Mouse (Mus musculus): Measurements from ENCODE around the gene Mpig6b.

Mpig6b gene

DNA sequence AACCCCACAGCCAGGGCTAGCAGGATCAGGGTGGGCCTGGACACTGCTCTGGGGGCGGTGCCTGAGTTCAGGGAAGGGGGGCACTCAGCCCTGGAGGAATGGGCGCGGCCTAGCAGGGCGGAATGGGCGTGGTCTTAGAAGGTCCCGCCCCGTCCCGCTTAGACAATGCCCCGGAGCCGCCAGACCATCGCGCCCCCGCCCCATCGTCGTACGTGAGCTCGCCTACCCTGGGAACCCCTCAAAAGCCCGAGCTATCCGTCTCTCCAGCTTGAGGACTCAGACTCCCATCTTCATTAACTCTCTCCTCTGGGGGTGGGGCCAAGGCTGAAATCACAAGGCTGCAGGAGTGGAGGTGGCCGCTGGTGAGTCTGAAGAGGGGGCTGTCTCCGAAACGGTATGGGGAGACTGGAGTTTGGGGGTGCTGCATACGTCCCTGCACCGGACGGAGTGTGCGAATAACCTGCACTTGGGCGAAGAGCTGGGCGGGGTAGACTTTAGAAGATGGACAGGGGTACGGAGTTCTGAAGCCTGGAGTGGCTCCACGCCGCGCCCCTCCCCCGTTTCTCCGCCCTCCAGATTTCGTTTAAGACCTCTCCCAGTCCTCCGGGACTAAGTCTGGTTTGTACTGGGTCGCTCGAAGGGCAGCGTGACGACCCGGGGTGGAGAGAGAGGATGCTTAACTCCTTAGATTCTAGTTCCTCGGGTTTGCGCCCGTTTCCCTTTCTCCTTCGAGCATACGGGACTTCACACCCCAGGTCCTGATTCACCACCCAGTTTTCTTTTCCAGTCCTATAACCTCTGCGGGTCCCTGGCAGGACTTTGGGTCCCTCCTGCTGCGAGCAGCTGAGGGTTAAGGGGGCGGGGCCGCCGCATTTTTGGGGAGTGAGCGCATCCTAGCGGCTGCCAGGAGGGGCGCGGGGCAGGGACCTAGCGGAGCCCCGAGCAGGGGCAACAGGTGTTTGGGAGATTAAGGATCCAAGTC, 6.8 kb downstream of the Mpig6b start, which contains the start of gene Ddah2:
Gene Ddah2 (plus strand): TSS at position 125 of the 982 bp plus-strand sequence.
- peak; percentile 89 for DNase-seq

DNA sequence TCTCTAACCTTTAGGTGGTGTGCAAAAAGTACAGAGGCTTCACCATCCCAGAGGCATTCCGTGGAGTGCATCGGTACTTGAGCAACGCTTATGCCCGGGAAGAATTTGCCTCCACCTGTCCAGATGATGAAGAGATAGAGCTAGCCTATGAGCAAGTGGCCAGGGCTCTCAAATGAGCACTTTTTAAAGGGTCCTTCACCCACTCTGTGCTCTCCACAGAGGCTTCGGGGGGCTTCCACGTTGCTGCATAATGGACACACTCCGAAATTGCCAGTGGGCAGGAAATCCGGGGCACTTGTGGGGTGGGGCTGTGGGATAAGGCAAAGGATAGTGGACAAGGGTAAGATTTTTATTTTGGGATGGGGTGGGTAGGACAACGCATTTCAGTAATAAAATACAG, 7.7 kb downstream of the Mpig6b start:
- no peak for DNase-seq

DNA sequence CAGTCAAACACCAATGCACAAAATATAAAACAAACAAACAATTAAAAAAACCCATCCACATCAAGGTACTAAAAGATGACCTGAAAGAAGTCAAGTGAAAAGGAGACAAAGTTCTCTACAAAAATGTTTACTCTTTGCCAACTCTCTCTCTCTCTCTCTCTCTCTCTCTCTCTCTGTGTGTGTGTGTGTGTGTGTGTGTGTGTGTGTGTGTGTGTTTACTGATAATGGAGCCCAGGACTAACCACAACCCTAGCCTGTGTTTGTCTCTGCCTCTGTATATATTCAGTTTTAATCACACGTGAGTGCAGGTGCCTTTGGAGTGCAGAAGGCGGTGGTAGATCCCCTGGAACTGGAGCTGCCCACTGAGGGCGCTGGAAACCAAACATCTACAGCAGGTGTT, 8.9 kb downstream of the Mpig6b start:
- DNase-seq = no peak

DNA sequence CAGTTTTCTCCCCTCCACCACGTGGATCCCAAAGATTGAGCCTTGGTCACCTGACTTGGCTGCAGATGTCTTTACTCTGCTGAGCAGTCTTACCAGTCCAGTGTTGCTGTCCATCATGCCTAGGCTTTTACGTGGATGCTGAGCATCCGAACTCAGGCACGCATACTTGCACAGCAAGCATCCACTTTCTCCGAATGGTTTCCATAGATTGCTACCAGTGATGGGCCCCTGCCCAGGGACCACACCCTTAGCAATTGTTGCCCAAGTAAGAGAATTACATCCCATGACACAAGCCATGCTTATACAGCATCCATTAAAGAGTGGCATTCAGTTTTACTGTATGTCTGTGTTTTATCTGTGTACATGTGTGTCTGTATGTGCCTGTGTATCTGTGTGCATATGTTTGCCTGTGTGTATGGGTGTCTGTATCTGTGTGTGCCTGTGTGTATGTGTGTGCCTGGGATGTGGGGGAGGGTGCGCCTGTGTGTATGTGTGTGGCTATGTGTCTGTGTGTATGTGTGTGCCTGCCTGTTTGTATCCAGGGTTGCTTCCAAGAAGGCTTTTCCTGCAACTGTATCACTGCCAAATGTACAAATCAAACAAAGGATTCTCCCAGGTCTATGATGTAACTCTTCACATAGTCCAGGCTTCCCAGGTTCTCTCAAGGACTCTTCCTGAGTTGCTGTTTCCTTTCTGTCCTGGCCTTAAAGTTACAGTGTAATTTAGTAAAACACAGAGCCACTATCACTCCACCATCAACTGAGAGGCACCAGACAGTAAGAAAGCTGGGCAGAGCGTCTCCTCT, 10.1 kb downstream of the Mpig6b start:
- no peak for DNase-seq

DNA sequence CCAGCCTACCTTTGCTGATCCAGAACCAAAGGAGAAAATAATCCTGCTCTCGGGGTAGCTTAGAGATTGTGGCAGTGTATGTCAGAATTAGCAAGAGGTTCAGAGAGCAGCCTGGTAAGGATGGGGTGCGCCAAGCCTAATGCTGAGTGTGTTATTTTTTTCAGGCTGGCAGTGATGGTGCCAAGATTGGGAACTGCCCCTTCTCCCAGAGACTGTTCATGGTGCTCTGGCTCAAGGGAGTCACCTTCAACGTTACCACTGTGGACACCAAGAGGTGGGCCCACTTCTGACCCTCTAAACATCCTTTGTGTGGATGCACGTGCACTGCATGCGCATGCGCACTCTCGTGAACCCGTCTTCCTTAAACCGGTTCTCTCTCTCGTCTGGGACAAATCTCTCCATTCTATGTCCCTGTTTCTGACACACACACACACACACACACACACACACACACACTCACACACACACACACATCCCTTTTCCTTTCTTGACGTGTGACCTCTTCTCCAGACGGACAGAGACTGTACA, 13.6 kb downstream of the Mpig6b start:
- DNase-seq = no peak

DNA sequence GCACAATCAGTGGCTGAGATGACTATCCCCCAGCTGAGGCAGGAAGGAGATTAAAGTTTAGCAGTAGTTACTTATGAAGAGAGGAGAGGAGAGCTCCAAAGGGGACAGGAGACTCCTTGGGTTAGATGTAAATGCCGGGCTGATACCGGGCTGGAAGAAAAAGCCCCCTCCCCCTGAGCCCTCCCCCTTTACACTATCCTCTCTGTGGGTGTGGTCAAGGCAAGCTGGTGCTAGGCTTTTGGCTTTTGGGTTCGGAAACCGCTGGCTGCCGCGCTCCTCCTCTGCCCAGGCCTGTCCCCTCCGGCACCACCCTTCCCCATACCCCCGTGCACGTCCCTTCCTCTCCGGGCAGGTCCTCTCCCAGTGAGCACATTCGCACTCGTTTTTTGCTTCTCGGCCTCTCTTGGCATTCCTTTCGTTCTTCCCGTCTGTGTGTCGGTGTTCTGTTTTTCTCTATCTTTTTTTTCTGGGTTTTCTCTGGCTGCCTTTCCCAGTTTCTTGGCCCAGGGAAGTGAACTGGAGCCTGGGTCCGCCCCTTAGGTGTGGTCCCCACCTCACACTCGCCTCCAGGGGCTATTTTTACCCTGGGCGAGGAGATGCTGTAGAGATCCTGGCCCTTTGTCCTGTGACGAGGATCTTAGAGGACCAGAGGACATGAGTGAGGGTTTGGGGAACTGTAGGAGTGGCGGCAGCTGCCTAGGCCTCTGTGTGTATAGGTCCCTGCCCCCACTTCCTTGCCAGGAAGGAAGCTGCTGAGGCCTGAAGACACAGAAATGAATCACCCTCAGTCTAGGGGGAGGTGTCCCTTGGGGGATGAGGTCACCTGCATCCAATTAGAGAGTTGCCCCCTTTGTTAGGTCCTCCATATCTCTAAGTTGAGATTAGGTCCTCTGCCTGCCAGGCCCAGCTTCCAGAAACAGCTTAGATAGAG, 14.6 kb downstream of the Mpig6b start:
- DNase-seq = peak; percentile 77

DNA sequence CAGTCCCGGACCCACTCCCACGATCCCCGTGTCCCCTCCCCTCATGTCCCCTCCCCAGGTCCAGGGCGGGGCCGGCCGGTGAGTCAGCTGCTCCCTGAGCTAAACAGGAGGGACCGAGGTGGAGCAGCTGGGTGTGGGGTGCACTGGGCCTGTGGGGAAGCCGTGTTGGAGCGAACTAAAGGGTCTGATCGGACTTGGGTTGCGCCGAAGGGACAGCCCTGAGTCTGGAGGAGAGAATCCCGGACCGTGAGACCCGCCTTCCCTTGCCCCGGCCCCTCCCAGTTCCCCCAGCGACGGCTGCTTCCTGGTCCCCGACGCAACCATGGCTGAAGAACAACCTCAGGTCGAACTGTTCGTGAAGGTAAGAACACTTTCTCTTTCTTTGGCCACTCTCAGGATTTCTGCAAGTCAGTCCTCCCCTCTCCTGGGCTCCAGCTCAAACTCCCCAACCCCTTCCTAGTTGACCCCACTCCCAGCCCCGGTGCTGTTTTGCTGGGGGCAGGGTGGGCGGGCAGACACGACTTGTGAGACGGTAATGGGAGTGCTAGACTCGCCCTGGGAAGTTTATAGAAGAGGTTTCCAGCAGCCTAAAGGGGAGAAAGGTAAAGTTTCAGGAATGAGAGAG, 15.7 kb downstream of the Mpig6b start:
- DNase-seq = peak; percentile 88

DNA sequence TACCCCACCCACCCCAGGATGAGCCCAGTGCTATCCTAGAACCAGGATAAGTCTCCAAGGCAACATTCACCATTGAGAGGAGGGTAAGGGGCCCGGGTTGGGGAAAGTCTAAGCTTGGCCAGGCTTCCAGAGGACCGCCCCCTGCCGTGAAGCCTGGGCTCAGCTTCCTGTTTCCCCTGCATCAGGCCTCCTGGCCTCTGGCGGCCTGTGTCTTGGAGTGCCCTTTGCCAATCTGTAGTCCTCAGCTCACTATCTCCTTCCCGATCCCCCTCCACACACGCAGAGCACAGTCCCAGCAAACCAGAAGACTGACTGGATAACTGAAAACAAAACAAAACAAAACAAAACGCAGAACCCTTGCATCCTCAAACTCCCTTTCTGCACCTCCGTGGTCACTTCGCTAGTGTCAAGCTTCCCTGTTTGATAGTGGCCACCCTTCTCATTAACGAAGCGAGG, 16.4 kb downstream of the Mpig6b start, which contains the start of gene Clic1:
Gene Clic1 (plus strand): TSS at position 406 of the 456 bp plus-strand sequence.
- peak; percentile 81 for DNase-seq

DNA sequence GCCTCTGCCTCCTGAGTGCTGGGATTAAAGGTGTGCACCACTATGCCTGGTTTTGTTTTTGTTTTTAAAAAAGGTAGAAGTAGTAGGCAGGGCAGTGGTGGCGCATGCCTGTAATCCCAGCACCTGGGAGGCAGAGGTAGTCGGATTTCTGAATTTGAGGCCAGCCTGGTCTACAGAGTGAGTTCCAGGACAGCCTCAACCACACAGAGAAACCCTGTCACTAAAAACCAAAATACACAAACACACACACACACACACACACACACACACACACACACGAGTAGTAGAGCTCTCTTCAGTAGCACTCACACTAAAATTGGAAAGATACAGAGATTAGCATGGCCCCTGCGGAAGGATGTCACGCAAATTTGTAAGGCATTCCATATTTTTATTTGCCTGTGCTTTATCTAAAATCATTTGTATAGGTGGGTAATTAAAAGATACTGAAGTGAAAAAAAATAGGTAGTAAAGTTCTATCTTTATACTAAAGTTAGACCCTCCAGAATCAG, 17.0 kb downstream of the Mpig6b start:
- no peak for DNase-seq

DNA sequence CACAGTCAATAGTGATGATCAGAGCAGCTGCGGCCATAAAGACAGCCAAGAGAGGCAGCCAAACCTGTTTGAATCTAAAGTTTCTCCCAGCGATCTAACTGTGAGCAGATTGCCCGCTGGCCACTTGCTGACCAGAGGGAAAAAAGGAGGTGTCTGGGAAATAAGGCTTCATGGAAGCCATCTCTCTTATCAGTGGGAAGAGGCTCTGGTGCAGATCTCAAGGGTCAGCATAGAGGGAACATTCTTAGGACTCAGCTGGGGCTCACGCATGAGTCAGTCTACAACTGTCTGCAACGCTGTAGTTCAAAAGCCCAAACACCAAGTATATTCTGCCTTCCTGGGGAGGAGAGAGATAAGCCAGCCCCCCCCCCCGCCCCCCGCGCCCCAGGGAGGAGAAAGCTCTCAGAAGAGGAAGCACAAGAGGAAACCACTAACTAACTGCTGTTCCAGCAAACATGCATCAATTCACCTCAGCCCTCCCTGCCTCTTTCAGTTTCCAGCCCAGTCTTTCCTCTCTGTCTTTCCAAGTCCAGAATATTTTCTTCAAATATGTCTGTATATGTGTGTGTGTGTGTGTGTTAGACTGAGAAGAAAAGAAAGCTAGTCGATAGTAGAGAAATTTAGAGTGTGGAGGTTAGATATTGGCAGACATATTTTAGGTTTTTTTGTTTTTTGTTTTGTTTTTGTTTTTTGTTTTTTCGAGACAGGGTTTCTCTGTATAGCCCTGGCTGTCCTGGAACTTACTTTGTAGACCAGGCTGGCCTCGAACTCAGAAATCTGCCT, 17.6 kb downstream of the Mpig6b start:
- DNase-seq = peak; percentile 80

DNA sequence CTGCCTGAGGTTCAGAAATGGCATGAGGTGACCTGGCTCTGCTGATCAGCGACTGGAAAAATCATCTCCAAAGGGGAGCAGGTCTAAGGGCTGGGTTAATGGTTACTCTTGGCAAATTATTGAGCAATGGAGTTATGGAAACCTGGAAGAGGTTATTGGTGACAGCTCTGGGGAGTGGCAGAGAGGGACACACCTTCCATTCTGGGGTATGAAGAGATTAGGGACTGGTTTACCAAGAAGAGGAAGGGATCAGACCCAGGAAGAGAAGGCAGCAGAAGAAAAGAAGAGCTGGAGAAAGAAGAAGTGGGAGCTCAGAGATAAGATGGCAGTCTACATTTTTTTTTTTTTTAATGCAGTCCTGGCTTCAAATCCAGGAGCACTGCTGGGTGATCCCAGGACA, 18.3 kb downstream of the Mpig6b start:
- peak; percentile 40 for DNase-seq

DNA sequence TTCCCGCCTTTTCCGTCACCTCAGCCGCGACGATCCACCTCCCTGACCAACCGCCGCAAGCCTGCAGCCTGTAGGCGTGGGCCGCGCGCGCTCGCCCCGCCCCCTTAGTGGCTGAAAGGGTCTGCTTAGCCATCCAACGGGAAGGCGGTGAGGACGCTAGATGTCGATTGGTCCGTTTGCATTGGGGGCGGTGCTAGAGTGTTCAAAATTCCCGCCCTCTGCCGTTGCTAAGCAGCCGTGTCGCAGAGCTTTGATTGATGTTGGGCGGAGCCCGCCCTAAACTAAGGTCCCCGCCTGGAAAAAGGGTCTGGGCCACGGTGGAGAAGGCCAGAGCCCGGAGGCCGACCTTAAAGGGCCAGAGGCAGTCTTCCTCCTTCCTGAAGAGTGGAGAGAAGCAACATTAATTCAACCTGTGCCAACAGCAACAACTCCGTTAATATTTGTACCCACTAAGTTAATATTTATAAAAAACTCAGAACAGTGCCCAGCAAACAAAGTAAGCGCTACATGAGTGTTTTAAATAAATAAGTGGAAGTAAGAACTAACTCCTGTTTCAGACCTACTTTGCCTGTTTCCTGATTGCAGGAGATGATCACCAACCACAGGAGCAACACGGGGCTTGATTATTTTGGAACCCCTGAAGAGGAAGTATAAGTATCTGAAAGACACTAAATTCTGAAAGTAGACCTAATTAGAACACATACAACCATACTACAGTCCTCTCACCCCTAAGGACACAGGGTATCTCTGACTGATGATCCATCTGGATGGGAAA, 19.1 kb downstream of the Mpig6b start, which contains the start of gene Msh5:
Gene Msh5 (minus strand): TSS at position 65 of the 775 bp plus-strand sequence.
- DNase-seq = peak; percentile 99

DNA sequence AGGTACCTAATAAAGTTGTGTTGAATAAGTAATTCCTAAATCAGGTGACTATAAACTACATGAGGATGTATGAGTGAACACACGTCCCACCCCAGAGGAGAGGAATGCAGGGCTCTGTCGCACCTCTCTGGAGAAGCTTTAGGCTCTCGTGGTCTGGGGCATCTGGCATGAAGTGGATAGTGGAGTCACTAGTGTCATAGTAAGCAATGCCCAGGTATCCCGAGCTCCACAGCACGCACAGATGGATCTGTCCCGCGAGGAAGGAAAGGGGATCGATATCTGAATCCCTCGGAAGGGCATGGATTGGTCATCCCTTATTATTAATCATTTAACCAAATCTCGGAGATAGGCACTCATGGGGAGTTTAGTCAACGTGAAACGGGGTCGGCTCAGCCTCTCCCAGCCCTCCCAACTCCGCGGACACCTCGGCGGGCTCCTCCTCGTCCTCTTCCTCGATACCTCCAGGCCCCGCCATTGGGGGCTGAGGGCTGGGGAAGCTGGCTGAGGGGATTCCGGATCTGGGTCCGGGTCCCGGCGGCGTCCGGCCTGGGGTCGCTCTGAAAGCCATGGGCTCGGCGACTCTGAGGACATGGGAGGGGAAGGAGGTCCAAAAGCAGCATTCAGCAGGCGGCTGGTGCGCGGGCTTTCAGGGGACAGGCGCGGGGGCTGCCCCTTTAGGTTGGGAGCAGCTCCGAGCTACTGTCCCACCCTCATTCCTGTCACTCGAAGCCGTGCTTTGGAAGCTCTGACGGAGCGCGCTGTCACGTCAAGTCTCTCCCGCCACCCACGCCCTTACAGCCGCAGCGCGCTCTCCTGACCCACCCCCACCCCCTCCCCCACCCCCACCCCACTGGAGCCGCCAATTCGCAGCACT, 19.9 kb downstream of the Mpig6b start:
- DNase-seq = peak; percentile 30

DNA sequence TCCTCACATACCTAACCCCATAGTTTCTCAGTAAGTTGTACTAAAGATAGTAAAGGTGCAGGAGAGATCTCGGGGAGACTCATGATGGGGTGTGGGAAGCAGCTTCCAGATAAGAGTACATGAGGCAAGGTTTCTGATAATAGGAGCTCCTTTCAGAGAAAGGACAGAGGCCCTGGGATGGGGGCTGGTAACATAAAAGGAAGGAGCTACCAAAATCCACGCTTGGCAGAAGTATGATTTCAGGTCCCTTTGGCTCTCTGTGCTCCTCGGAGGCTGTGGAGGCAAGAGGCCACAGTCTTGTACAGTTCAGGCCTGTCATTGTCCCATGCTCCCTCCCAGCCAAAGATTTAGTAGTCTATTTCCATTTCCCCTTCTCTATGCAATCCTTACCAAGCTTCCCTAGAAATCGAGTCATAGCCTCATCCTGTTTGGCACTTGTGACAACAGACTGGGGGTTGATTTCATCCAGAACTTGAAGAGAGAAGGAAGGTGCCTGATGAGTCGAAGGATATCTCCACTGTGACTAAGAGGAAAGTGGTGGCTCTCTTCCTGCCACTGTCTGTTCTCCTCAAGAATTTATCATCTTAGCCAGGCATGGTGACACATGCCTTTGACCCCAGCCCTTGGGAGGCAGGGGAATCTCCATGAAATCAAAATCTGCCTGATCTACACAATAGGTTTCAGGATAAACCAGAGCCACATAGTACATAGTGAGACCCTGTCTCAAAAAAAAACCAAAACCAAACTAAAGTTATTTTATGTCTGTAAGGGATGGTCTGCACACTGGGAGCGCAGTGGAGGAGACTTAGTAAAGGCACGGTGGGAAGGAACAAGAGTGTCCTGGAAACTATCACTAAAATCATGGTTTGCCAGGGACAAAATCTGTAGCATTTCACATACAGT, 20.8 kb downstream of the Mpig6b start:
- DNase-seq = peak; percentile 72

DNA sequence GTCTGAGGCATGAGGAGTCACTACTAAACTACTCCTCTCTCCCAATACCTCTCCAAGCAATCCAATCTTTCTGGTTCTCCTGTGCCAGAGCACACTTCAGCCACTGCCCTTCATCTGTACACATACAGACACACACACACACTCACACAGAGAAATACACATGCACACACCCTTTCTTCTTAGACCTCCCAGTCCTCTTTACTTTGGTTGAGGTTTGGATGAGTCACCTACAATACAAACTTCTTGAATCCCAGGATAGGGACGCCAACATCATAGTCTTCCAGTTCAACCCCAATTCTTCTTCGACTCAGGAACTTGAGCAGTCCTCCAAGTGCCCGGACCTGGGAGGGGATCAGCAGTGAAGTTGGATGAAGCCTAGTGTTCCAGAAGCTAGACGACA, 22.2 kb downstream of the Mpig6b start:
- DNase-seq = no peak

DNA sequence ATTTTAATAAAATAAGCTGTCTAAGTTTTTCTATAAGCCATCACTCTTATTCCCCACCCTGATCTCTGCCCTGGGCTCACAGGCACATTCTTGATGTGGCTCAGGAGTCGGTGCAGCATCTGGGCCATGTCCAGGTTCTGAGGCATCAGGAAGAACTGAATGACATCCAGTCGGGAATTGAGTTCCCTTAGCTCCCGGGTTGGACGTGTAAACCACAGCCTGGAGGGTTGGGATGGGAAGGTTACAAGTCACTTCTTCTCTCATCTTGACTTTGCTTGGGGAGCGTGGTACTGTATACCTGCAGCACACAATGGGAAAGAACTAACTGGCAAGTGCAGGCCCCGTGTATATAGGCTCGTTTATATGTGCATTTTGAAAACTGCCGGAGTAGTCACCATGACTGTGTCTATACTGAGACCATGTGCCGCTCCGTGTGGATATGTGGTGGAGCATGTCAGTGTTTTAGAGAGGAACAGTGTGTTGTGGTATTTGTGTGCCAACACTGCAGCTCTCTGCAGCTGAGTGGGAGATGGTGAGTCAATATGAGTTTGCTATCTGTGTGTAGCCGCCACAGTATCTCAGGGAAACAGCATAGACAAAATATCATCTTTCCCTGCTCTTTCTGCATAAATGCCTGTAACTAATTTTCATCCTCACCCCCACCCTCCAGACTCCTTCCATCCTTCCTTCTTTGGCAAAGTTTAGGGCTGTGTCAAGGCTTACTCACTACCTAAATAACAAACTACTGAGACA, 26.7 kb downstream of the Mpig6b start:
- no peak for DNase-seq

DNA sequence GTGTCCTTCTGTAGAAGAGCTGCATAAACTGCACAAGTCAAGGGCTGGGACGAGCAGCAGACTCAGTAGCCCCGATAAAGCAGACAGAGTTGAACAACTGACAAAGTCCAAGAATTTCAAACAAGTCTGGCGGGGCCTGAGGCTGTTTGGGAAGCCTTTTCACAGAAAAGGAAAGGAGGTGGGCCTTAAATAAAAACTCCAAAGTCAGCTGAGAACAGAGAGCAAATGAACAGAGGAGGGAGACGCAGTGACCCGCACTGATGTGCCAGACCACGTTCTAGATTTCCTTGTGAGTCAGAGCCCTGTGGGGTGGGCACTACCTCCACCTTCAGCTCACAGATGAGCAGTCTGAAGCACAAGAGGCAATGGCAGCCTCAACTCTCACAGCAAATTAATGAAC, 31.1 kb downstream of the Mpig6b start:
- DNase-seq = no peak
